Mouse (Mus musculus): ENCODE results near the gene Gm20773.
"Not testable (repeated sequence)": the region's sequence is repeated elsewhere in the genome, so short reads cannot be mapped to it uniquely, and the experiment has no call there.

The Gm20773 gene

GRCm38 (mm10) chrY:13493726-13494125, at the start of gene Gm20773:
Gm20773 (plus strand) TSS chrY:13494026.
- in situ Hi-C loops (cut with MseI, MboI): not testable (repeated sequence)

DNA sequence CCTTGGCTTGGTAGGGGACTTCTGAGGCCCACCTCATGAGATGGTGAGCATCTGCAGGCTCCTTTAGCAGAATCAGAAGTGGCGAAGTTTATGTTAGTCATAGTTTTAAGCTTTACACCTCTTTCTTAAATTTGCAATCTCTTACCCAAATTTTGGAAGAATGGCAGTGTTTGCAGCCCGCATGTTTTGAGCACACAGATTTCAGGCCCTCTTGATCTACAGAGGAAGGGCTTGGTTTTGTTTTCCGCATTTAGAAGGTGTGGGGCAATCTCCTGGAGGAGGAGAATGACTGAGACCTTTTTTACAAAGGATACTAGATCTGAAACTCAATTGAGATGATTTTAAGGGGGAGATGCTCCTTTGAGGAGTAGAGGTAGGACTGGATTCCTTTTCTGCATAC, 28.3 kb upstream of the Gm20773 start, which contains the start of gene Gm21866:
TSS of gene Gm21866 (minus strand) at position 101 of the 400 bp plus-strand sequence.
- in situ Hi-C loops (cut with MseI, MboI): not testable (repeated sequence)
